Mouse (Mus musculus) myocyte (in vitro differentiated cells): Measurements from ENCODE around the gene Kif5c. TPM values are rescaled to one million over a fixed set of nuclear protein-coding genes. Genes with fewer than 3 reads are reported as not detected.

ENCODE experiments used
- H3K27me3 ChIP-seq: one replicate; pipeline ENCODE4 v1.6.1; 2011; ENCODE audit not compliant: control insufficient read depth, insufficient read depth, insufficient read length
- H3K36me3 ChIP-seq: one replicate; pipeline ENCODE4 v1.6.1; 2011; ENCODE audit not compliant: control insufficient read depth, insufficient read depth
- H3K4me2 ChIP-seq: one replicate; pipeline ENCODE4 v1.6.1; 2011; ENCODE audit warnings: low read depth, control low read depth
- H3K4me3 ChIP-seq: one replicate; pipeline ENCODE4 v1.5.1; 2011; ENCODE audit warnings: mild to moderate bottlenecking, control low read depth, moderate library complexity
- H3K79me2 ChIP-seq: one replicate; pipeline ENCODE4 v1.6.1; 2011; ENCODE audit not compliant: control insufficient read depth, insufficient read depth
- H3ac ChIP-seq: one replicate; pipeline ENCODE4 v1.6.1; 2011; ENCODE audit not compliant: control insufficient read depth, insufficient read length
- CEBPB ChIP-seq: IDR thresholded peaks from 2 replicates; pipeline ENCODE4 v1.6.1; 2011; ENCODE audit warnings: mild to moderate bottlenecking, moderate library complexity; ENCODE audit not compliant: poor library complexity, insufficient read depth, severe bottlenecking
- E2F4 ChIP-seq: IDR thresholded peaks from one replicate; pipeline ENCODE4 v1.6.1; 2011; ENCODE audit warnings: mild to moderate bottlenecking, control low read depth, moderate library complexity; ENCODE audit not compliant: insufficient read depth
- MAX ChIP-seq: IDR thresholded peaks from one replicate; pipeline ENCODE4 v1.6.1; 2011; ENCODE audit warnings: low read depth, mild to moderate bottlenecking, control low read depth
- MYOD1 ChIP-seq, 3 experiments: IDR thresholded peaks; one replicate each; pipeline ENCODE4 v1.6.1; 2011; ENCODE audit warnings: control low read depth in 2 of 3, low read depth in 2 of 3, mild to moderate bottlenecking in 2 of 3, moderate library complexity in 1 of 3; ENCODE audit not compliant: insufficient read length in 2 of 3, control insufficient read depth in 1 of 3
- MYOG ChIP-seq, 3 experiments: IDR thresholded peaks; one replicate each; pipeline ENCODE4 v1.6.1; 2011; ENCODE audit warnings: control low read depth in 2 of 3, low read depth in 2 of 3, mild to moderate bottlenecking in 2 of 3; ENCODE audit not compliant: insufficient read length in 2 of 3, control insufficient read depth in 1 of 3, insufficient read depth in 1 of 3
- POLR2A ChIP-seq: IDR thresholded peaks from one replicate; pipeline ENCODE4 v1.6.1; 2011; ENCODE audit warnings: low read depth, mild to moderate bottlenecking, control low read depth, moderate library complexity; ENCODE audit not compliant: insufficient read length
- POLR2AphosphoS2 ChIP-seq: IDR thresholded peaks from one replicate; pipeline ENCODE4 v1.6.1; 2011; ENCODE audit warnings: low read depth, control low read depth; ENCODE audit not compliant: insufficient read length
- REST ChIP-seq: IDR thresholded peaks from one replicate; pipeline ENCODE4 v1.6.1; 2011; ENCODE audit warnings: mild to moderate bottlenecking, control low read depth, moderate library complexity; ENCODE audit not compliant: insufficient read depth, insufficient read length
- SRF ChIP-seq: IDR thresholded peaks from one replicate; pipeline ENCODE4 v1.6.1; 2011; ENCODE audit warnings: low read depth; ENCODE audit not compliant: control insufficient read depth, insufficient read length
- TCF12 ChIP-seq: IDR thresholded peaks from one replicate; pipeline ENCODE4 v1.6.1; 2011; ENCODE audit warnings: mild to moderate bottlenecking, control low read depth; ENCODE audit not compliant: poor library complexity, insufficient read depth, severe bottlenecking
- TCF3 ChIP-seq: IDR thresholded peaks from one replicate; pipeline ENCODE4 v1.6.1; 2011; ENCODE audit warnings: low read depth, control low read depth; ENCODE audit not compliant: insufficient read length
- USF1 ChIP-seq: IDR thresholded peaks from one replicate; pipeline ENCODE4 v1.6.1; 2011; ENCODE audit warnings: low read depth, mild to moderate bottlenecking, control low read depth, moderate library complexity
- polyA plus RNA-seq: library from polyadenylated mRNA; unstranded; fragments of >200 nt; fragmentation: generic; extraction: Trizol; gene quantifications from one replicate; pipeline ENCODE4 v1.2.1, GENCODE M21; 2012; ENCODE audit warnings: missing spikeins

Gene Kif5c
- polyA plus RNA-seq, 1 experiment: 6.2 TPM

DNA sequence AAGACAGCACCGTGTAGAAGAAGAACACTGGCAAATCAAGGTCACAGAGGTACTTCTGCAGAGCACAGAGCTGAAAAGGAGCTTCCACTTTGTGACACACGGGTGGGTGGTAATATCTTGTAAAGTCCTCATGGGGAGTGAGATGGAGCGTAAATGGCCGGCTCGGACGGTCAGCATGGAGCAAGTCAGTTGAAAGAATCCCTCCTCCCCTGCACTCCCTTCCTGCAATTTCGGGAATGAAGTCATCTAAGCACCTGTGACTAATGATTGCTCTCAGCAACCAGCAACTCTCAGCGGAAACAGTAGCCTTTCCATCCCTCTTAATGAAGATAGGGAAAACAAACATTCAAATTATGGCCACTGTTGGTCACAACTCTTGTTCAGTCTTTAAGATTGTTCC, 40.9 kb downstream of the Kif5c start:
- H3K27me3 ChIP-seq: no peaks in the 10 kb centered on the region
- TF ChIP-seq POLR2A: no peak
- TF ChIP-seq MAX: no peak
- no peak for TF ChIP-seq USF1
- no peak for TF ChIP-seq REST
- TF ChIP-seq CEBPB: no peak
- no peak for TF ChIP-seq MYOG (IDR thresholded peaks at IDR 0.05; ENCODE audit: control insufficient read depth in 1 of 3, insufficient read depth in 1 of 3, insufficient read length in 2 of 3, low read depth in 2 of 3)
- no peak for TF ChIP-seq MYOD1 (IDR thresholded peaks at IDR 0.05; ENCODE audit: control insufficient read depth in 1 of 3, insufficient read length in 2 of 3, low read depth in 2 of 3)
- TF ChIP-seq E2F4: no peak
- no peak for TF ChIP-seq SRF
- TF ChIP-seq TCF3: no peak
- TF ChIP-seq POLR2AphosphoS2: no peak
- TF ChIP-seq TCF12: no peak
- H3K4me3 ChIP-seq: no peak overlapping the region
- no peak overlapping the region for H3ac ChIP-seq
- H3K79me2 ChIP-seq: no peaks in the 10 kb centered on the region
- H3K4me2 ChIP-seq: no peak overlapping the region
- no peaks in the 10 kb centered on the region for H3K36me3 ChIP-seq

DNA sequence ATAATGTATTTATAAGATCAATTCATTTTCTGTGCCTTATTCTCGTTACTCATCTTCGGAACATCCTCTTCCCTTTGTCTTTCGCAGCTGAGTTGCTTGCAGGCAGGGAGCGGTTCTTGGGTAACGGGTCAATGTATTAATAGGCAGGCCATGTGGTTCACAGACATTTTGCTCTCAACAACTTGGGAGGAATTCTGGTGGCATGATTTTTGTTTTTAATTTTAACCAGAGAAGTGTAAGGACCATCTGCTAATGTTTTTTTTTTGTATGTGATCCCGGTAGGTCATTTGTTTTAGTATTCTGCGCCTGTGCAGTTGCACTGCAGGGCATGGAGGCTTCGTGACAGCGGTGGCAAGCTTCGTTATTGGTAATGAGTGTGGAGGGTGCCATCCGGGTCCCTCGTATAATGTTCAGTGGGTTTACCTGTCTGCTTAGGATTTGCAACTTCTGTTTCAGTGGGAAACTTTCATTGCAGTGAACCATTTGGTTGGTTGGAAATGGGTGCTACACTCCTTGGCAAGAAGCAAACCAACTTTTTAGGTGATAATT, 41.4 kb downstream of the Kif5c start:
- Histone ChIP-seq H3K4me2 (no peak overlapping the region), H3ac (no peak overlapping the region), H3K27me3 (no peaks in the 10 kb centered on the region), H3K79me2 (no peaks in the 10 kb centered on the region), H3K36me3 (no peaks in the 10 kb centered on the region), H3K4me3 (no peak overlapping the region)
- TF ChIP-seq USF1 (no peak), CEBPB (no peak), MYOG (IDR thresholded peaks at IDR 0.05; ENCODE audit: control insufficient read depth in 1 of 3, insufficient read depth in 1 of 3, insufficient read length in 2 of 3, low read depth in 2 of 3) (no peak), SRF (no peak), REST (no peak), POLR2A (no peak), E2F4 (no peak), TCF3 (no peak), MAX (no peak), POLR2AphosphoS2 (no peak), TCF12 (no peak), MYOD1 (IDR thresholded peaks at IDR 0.05; ENCODE audit: control insufficient read depth in 1 of 3, insufficient read length in 2 of 3, low read depth in 2 of 3) (no peak)

- TF ChIP-seq SRF (no peak), E2F4 (no peak), TCF12 (no peak), POLR2A (no peak), REST (no peak), MYOD1 (IDR thresholded peaks at IDR 0.05; ENCODE audit: control insufficient read depth in 1 of 3, insufficient read length in 2 of 3, low read depth in 2 of 3) (no peak), CEBPB (no peak), MAX (no peak), USF1 (no peak), MYOG (IDR thresholded peaks at IDR 0.05; ENCODE audit: control insufficient read depth in 1 of 3, insufficient read depth in 1 of 3, insufficient read length in 2 of 3, low read depth in 2 of 3) (no peak), TCF3 (no peak), POLR2AphosphoS2 (no peak)
- Histone ChIP-seq H3K4me2 (no peak overlapping the region), H3K4me3 (no peak overlapping the region), H3K27me3 (no peaks in the 10 kb centered on the region), H3K79me2 (no peaks in the 10 kb centered on the region), H3K36me3 (no peaks in the 10 kb centered on the region), H3ac (no peak overlapping the region)
These were observed 42.2 kb downstream of the Kif5c start for GRCm38 (mm10) chr2:49661348-49661747.

DNA sequence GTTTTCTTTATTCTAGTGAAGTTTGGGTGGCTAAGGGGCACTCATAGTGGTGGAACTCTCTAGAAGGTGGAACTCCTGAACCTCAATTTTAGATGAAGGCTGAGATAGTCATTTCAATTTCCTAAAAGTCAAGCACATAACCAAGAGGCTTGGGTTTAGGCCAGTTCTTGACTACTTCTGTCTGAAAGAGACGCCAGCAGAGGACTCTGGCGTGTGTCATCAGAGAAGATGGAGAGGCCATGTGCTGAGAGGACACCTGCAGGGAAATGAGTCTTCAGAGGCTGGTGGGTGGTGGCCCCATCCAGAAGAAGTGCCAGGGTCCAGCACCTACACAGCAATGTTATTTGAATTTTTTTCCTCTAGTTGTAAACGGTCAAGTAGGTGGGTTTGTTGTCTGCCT, 42.8 kb downstream of the Kif5c start:
- Histone ChIP-seq H3K4me2 (no peak overlapping the region), H3K36me3 (no peaks in the 10 kb centered on the region), H3ac (no peak overlapping the region), H3K4me3 (no peak overlapping the region), H3K27me3 (no peaks in the 10 kb centered on the region), H3K79me2 (no peaks in the 10 kb centered on the region)
- TF ChIP-seq MAX (no peak), POLR2AphosphoS2 (no peak), TCF3 (no peak), E2F4 (no peak), CEBPB (no peak), USF1 (no peak), MYOD1 (IDR thresholded peaks at IDR 0.05; ENCODE audit: control insufficient read depth in 1 of 3, insufficient read length in 2 of 3, low read depth in 2 of 3) (no peak), SRF (no peak), REST (no peak), POLR2A (no peak), MYOG (IDR thresholded peaks at IDR 0.05; ENCODE audit: control insufficient read depth in 1 of 3, insufficient read depth in 1 of 3, insufficient read length in 2 of 3, low read depth in 2 of 3) (no peak), TCF12 (no peak)
